Mouse (Mus musculus) kidney, embryonic 14.5 days (tissue): Measurements from ENCODE around the gene Ndufaf5. TPM values are rescaled to one million over a fixed set of nuclear protein-coding genes. Genes with fewer than 3 reads are reported as not detected.

ENCODE experiments used
- ATAC-seq: fragments of 200-750 bp; cut with Nextera tagmentation; 2 replicates; pipeline ENCODE4 v1.8.0; 2017; ENCODE audit warnings: moderate number of reproducible peaks, mild to moderate bottlenecking, moderate TSS enrichment, moderate library complexity; ENCODE audit not compliant: low FRiP score, low TSS enrichment
- H3K27ac ChIP-seq: fragments of 300-500 bp; sonication (generic); 2 replicates; pipeline ENCODE4 v1.5.1; 2014; ENCODE audit warnings: low read depth, mild to moderate bottlenecking, low read length, moderate library complexity, mixed read lengths
- H3K27me3 ChIP-seq: fragments of 300-500 bp; sonication (generic); 2 replicates; pipeline ENCODE4 v1.6.1; 2014; ENCODE audit warnings: mild to moderate bottlenecking, low read length; ENCODE audit not compliant: control insufficient read depth, insufficient read depth
- H3K36me3 ChIP-seq: fragments of 300-500 bp; sonication (generic); 2 replicates; pipeline ENCODE4 v1.6.1; 2014; ENCODE audit warnings: low read length, mixed read lengths; ENCODE audit not compliant: control insufficient read depth, insufficient read depth
- H3K4me1 ChIP-seq: fragments of 300-500 bp; sonication (generic); 2 replicates; pipeline ENCODE4 v1.6.1; 2014; ENCODE audit warnings: low read length, mixed read lengths; ENCODE audit not compliant: control insufficient read depth, insufficient read depth
- H3K4me2 ChIP-seq: fragments of 300-500 bp; sonication (generic); replicated peaks from 2 replicates; pipeline ENCODE4 v1.6.1; 2014; ENCODE audit warnings: low read depth, mild to moderate bottlenecking, low read length
- H3K4me3 ChIP-seq: fragments of 300-500 bp; sonication (generic); 2 replicates; pipeline ENCODE4 v1.5.1; 2014; ENCODE audit warnings: mild to moderate bottlenecking, low read length
- H3K9ac ChIP-seq: fragments of 300-500 bp; sonication (generic); 2 replicates; pipeline ENCODE4 v1.6.1; 2014; ENCODE audit warnings: low read depth, mild to moderate bottlenecking, low read length, moderate library complexity
- H3K9me3 ChIP-seq: fragments of 300-500 bp; sonication (generic); 2 replicates; pipeline ENCODE4 v1.6.1; 2016; ENCODE audit warnings: low read length; ENCODE audit not compliant: control insufficient read depth
- WGBS: fragments of 180-500 bp; shearing (Covaris S2); extraction: QIAGEN DNeasy Blood & Tissue Kit; methylation state at CpG from one replicate; pipeline ENCODE4 v1.1.7; 2014; 5-methylcytosine and 5-hydroxymethylcytosine counted together
- polyA plus RNA-seq: library from polyadenylated mRNA; unstranded; fragments of >200 nt; fragmentation: Nextera tagmentation; extraction: Ambion mirVana; gene quantifications from 2 replicates; pipeline ENCODE4 v1.2.1, GENCODE M21; 2014

Gene Ndufaf5
- polyA plus RNA-seq, 1 experiment from 2014 or later, result 22.7 TPM

DNA sequence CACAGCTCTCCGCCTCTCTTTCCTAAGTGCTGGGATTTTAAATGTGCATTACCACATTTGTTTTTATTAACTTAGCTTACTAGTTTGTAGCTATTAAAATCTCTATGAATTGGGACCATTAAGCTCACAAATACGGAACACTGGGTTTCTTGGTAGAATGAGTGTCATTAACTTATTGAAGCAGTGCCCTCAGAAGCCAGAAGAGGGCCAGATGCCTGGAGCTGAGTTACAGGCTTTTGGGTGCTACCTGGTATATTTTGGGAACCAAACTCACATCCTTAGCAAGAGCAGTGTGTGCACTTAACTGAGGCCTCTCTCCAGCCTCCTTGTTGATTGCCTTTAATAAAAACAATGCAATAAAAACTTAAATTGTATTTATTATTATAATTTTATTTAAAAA is 30.3 kb downstream of the Ndufaf5 start:
- WGBS, result 73% methylated on average over 2 of the region's 2 CpGs
- no peak overlapping the region for H3K9ac ChIP-seq
- ATAC-seq, result no peak
- no peaks in the 10 kb centered on the region for H3K4me1 ChIP-seq
- H3K9me3 ChIP-seq, result no peaks in the 10 kb centered on the region
- no peak overlapping the region for H3K4me2 ChIP-seq
- H3K4me3 ChIP-seq, result no peak overlapping the region
- H3K27me3 ChIP-seq, result no peaks in the 10 kb centered on the region
- peaks cover 19% of the 10 kb centered on the region; the same call in 1 of the 2 replicates for H3K36me3 ChIP-seq
- no peak overlapping the region for H3K27ac ChIP-seq

DNA sequence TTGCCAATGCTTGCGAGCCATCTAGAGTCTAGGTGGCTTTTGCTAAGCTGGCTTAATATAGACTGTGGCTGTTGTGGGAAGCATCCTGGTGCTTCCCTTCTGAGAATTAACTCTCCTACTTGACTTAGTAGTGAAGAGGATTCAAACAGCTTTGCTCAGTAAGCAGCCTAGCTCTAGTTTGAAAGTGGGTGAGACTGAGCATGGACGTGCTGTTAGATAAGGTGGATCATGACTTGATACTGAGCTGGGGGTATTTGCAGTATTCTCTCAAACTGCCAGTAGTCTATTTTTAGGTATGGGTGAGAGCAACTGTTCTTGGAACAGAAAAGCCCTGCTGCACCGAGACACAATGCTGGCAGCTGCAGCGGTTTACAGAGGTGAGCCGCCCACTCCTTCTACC is 32.1 kb downstream of the Ndufaf5 start:
- no peak overlapping the region for H3K27ac ChIP-seq
- no peak overlapping the region for H3K4me2 ChIP-seq
- 95% methylated on average over 5 of the region's 5 CpGs for WGBS
- H3K9ac ChIP-seq, result no peak overlapping the region
- H3K36me3 ChIP-seq, result peaks cover 19% of the 10 kb centered on the region; the same call in 1 of the 2 replicates
- H3K27me3 ChIP-seq, result no peaks in the 10 kb centered on the region
- ATAC-seq, result no peak
- no peaks in the 10 kb centered on the region for H3K4me1 ChIP-seq
- no peaks in the 10 kb centered on the region for H3K9me3 ChIP-seq
- H3K4me3 ChIP-seq, result no peak overlapping the region

DNA sequence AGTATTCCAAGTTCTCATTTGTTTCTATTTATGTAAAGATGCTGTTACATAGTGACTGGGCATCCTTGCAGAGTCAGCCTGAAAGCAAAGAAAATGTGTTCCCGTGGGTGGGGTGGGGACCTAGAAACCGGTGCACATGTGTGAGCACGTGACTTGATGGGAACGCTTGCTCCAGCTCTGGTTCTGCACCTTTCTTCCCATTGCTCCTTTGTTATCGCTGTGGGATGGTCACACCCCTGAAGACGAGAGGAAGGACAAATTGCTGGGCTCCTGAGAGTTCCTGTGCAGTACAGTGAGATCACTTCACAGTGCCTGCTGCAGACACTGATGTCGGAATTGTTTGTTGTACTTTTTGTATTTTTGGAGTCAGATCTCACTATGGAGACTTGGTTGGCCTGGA is 33.3 kb downstream of the Ndufaf5 start:
- 92% methylated on average over 7 of the region's 7 CpGs for WGBS
- Histone ChIP-seq H3K4me1 (no peaks in the 10 kb centered on the region), H3K9ac (no peak overlapping the region), H3K4me3 (no peak overlapping the region), H3K36me3 (peaks cover 16% of the 10 kb centered on the region; the same call in 1 of the 2 replicates), H3K4me2 (no peak overlapping the region), H3K9me3 (no peaks in the 10 kb centered on the region), H3K27ac (no peak overlapping the region), H3K27me3 (no peaks in the 10 kb centered on the region)
- ATAC-seq, result no peak

DNA sequence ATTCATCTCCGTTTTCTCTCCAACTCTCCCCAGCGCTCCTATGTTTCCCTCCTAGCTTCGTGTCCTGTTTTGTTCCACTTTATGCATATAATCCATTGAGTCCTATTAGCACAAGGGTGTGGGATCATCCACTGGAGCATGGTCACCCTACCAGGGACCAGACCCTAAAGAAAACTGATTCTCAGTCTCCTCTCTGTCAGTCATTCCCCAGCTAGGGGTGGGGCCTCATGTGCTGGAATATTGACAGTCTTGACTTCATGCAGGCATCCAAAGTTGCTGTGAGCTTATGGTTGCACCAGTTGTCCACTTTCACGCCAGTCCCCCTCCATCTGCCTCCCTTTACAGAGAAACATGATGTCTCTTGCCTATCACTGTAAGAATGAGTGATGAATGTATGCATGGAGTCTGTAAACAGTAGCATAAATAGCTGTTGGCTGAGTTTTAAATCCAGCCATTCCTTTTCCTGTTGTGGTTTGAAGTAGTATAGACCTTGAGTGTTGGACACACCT is 44.1 kb downstream of the Ndufaf5 start:
- H3K27ac ChIP-seq, result no peak overlapping the region
- H3K9me3 ChIP-seq, result no peaks in the 10 kb centered on the region
- H3K9ac ChIP-seq, result no peak overlapping the region
- H3K4me3 ChIP-seq, result no peak overlapping the region
- H3K27me3 ChIP-seq, result no peaks in the 10 kb centered on the region
- H3K4me2 ChIP-seq, result no peak overlapping the region
- H3K36me3 ChIP-seq, result no peaks in the 10 kb centered on the region
- no peaks in the 10 kb centered on the region for H3K4me1 ChIP-seq
- WGBS, result 98% methylated on average over 4 of the region's 4 CpGs
- no peak for ATAC-seq

- Histone ChIP-seq H3K4me2 (no peak overlapping the region), H3K4me3 (no peak overlapping the region), H3K9ac (no peak overlapping the region), H3K36me3 (no peaks in the 10 kb centered on the region), H3K9me3 (no peaks in the 10 kb centered on the region), H3K27ac (no peak overlapping the region), H3K4me1 (no peaks in the 10 kb centered on the region), H3K27me3 (no peaks in the 10 kb centered on the region)
- ATAC-seq, result no peak
- WGBS, result 56% methylated on average over 2 of the region's 2 CpGs
Measured at GRCm38 (mm10) chr2:140215415-140215814, 45.0 kb downstream of the Ndufaf5 start.

DNA sequence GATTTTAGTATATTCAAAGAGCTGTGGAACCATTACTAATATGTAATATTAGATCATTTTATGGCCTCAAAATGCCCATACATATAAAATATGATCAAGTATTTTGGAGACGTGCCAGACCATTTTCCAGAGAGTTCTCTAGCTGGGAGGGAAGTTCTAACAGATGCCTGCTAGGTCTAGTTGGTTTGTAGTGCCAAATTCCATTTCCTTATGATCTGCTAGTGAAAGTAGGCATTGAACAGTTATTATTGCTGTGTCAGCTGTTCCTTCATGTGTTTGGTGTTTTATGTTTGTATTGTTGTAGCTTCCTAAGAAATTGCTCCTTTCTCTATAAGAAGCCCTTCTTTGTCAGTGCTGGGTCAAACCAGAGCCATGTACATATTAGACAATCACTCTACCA is 45.5 kb downstream of the Ndufaf5 start:
- no peaks in the 10 kb centered on the region for H3K27me3 ChIP-seq
- no peaks in the 10 kb centered on the region for H3K9me3 ChIP-seq
- H3K9ac ChIP-seq, result no peak overlapping the region
- H3K27ac ChIP-seq, result no peak overlapping the region
- H3K36me3 ChIP-seq, result no peaks in the 10 kb centered on the region
- H3K4me1 ChIP-seq, result no peaks in the 10 kb centered on the region
- H3K4me3 ChIP-seq, result no peak overlapping the region
- WGBS, result 82% methylated on average over 1 of the region's 1 CpGs
- H3K4me2 ChIP-seq, result no peak overlapping the region
- ATAC-seq, result no peak

- Histone ChIP-seq H3K4me2 (no peak overlapping the region), H3K4me3 (no peak overlapping the region), H3K36me3 (no peaks in the 10 kb centered on the region), H3K9ac (no peak overlapping the region), H3K27me3 (no peaks in the 10 kb centered on the region), H3K27ac (no peak overlapping the region), H3K9me3 (no peaks in the 10 kb centered on the region), H3K4me1 (no peaks in the 10 kb centered on the region)
- WGBS, result 68% methylated on average over 8 of the region's 8 CpGs
- no peak for ATAC-seq
Measured at GRCm38 (mm10) chr2:140220325-140220724, 49.9 kb downstream of the Ndufaf5 start.

- Histone ChIP-seq H3K4me2 (no peak overlapping the region), H3K9ac (no peak overlapping the region), H3K9me3 (no peaks in the 10 kb centered on the region), H3K27me3 (no peaks in the 10 kb centered on the region), H3K27ac (no peak overlapping the region), H3K4me3 (no peak overlapping the region), H3K36me3 (no peaks in the 10 kb centered on the region), H3K4me1 (no peaks in the 10 kb centered on the region)
- 63% methylated on average over 1 of the region's 1 CpGs for WGBS
- ATAC-seq, result no peak
Measured at GRCm38 (mm10) chr2:140230295-140230694, 59.8 kb downstream of the Ndufaf5 start.

DNA sequence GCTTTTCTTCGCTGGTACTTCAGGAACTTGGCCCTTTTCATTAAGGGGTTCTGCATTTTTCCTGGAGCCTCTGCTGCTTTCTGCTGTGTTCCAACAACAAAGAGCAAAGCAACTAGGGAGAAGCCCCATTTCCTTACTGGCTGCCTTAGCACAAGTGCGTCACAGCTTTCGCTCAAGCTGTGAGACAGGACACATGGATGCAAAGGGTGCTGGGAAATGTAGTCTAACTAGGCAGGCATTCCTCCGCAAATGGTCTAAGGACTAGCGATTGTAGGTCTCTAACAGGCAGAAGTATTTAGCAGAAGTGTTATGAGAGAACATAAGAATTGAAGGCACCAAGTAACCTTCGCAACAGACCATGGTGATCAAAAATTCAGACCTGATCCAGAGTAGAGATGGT is 66.8 kb downstream of the Ndufaf5 start:
- no peaks in the 10 kb centered on the region for H3K36me3 ChIP-seq
- peak; percentile 66; the same call in 1 of the 2 replicates for ATAC-seq

More for the DNA sequence above, 66.8 kb downstream of the Ndufaf5 start:
- Histone ChIP-seq H3K4me1 (no peaks in the 10 kb centered on the region), H3K4me2 (no peak overlapping the region), H3K27me3 (no peaks in the 10 kb centered on the region), H3K27ac (no peak overlapping the region), H3K4me3 (no peak overlapping the region), H3K9ac (no peak overlapping the region), H3K9me3 (no peaks in the 10 kb centered on the region)
- WGBS, result 60% methylated on average over 6 of the region's 6 CpGs
